Mouse (Mus musculus): ENCODE measurements around the gene Gm13697.
"Not testable (repeated sequence)": the region's sequence is repeated elsewhere in the genome, so short reads cannot be mapped to it uniquely, and the experiment has no call there.

The Gm13697 gene

DNA sequence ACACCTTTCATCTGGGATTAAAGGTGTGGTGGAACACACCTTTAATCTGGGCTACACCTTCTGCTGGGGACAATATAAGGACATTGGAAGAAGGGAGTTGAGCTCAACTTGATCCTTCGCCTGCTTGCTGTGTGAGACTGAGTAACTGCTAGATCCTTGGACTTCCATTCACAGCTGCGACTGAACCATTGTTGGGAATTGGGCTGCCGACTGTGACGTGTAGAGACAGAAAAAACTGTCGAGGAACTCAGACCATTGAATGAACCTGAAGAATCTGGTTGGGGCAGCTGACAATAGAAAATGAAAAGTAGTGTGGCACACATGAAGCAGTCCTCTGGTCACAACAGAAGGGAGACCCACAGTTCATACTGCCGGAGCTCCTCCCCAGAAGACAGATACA is at the start of gene Gm13697:
Gene Gm13697 (plus strand): TSS at position 301 of the 400 bp plus-strand sequence.
- in situ Hi-C loops (cut with MboI, MseI): loop anchor here (10.0 kb wide), 1 partner anchor 50 kb away; no protein-coding TSS in a partner anchor

DNA sequence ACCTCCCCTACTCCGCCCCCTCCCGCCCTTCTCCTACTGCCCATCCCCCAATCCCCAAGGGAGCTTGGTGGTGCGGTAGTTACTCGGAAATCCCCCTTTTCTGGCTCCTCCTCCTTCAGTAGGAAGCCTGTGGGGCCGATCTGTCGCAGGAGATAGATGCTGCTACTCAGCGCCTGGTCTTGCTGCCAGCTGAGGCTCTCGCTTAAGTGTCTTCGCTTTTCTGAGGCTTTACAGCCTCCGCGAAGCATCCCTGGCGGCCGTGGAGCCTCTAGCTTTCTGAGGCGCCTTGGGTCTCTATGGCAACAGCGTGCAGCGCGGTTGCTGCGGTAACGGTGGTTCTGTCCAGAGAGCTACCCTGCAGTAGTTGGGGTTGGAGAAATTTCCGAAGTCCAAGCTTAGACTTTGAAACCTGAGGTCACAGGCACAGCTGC is 43.6 kb upstream of the Gm13697 start, which contains the start of gene Zswim2:
Gene Zswim2 (minus strand): TSS at position 298 of the 431 bp plus-strand sequence.
- in situ Hi-C loops (cut with MboI, MseI): no loop called here

DNA sequence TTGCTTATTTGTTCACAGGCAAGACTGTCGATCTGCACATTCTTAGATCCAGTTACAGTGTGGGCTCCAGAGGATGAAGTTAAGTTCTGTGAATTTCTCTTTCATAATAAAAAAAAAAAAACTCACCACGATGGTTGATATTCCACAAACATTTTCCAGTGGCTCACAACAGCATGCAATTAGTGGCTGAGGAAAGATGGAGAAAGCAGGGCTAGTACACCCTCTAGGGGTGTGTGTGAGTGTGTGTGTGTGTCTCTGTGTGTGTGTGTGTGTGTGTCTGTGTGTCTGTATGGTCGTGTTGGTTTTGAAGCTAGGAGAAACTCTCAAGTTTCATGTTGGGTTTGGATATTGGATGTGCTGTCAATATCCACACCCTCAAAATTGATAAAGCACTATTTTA is 43.2 kb upstream of the Gm13697 start:
- in situ Hi-C loops (cut with MboI, MseI): no loop called here

DNA sequence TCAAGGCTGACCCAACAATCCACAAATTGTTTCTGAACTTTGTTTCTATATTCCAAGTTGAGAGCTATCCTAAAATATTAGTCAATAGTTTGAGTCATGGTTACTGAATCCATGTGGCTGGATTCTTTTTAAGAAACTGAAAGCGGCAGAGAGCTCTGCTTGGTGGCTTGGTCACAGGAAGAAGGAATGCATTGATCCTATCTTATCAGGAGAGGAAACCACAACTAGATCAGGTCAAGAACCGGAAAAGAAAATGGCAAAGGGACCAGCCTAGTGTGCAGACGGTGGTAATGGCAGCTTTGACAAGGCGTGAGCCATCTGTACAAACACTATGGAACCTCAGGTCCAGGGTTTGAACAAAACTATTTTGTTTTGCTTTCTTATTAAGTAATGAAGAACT is 42.8 kb upstream of the Gm13697 start:
- in situ Hi-C loops (cut with MboI, MseI): no loop called here

DNA sequence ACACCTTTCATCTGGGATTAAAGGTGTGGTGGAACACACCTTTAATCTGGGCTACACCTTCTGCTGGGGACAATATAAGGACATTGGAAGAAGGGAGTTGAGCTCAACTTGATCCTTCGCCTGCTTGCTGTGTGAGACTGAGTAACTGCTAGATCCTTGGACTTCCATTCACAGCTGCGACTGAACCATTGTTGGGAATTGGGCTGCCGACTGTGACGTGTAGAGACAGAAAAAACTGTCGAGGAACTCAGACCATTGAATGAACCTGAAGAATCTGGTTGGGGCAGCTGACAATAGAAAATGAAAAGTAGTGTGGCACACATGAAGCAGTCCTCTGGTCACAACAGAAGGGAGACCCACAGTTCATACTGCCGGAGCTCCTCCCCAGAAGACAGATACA is 29.1 kb upstream of the Gm13697 start, which contains the start of gene Gm13698:
Gene Gm13698 (plus strand): TSS at position 301 of the 400 bp plus-strand sequence.
- in situ Hi-C loops (cut with MboI, MseI): loop anchor here (5.0 kb wide), 1 partner anchor 47 kb away; no protein-coding TSS in a partner anchor

DNA sequence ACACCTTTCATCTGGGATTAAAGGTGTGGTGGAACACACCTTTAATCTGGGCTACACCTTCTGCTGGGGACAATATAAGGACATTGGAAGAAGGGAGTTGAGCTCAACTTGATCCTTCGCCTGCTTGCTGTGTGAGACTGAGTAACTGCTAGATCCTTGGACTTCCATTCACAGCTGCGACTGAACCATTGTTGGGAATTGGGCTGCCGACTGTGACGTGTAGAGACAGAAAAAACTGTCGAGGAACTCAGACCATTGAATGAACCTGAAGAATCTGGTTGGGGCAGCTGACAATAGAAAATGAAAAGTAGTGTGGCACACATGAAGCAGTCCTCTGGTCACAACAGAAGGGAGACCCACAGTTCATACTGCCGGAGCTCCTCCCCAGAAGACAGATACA is 23.3 kb upstream of the Gm13697 start, which contains the start of gene Gm13693:
Gene Gm13693 (plus strand): TSS at position 301 of the 400 bp plus-strand sequence.
- in situ Hi-C loops (cut with MboI, MseI): not testable (repeated sequence)

DNA sequence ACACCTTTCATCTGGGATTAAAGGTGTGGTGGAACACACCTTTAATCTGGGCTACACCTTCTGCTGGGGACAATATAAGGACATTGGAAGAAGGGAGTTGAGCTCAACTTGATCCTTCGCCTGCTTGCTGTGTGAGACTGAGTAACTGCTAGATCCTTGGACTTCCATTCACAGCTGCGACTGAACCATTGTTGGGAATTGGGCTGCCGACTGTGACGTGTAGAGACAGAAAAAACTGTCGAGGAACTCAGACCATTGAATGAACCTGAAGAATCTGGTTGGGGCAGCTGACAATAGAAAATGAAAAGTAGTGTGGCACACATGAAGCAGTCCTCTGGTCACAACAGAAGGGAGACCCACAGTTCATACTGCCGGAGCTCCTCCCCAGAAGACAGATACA is 17.5 kb upstream of the Gm13697 start, which contains the start of gene Gm13695:
Gene Gm13695 (plus strand): TSS at position 301 of the 400 bp plus-strand sequence.
- in situ Hi-C loops (cut with MboI, MseI): not testable (repeated sequence)

DNA sequence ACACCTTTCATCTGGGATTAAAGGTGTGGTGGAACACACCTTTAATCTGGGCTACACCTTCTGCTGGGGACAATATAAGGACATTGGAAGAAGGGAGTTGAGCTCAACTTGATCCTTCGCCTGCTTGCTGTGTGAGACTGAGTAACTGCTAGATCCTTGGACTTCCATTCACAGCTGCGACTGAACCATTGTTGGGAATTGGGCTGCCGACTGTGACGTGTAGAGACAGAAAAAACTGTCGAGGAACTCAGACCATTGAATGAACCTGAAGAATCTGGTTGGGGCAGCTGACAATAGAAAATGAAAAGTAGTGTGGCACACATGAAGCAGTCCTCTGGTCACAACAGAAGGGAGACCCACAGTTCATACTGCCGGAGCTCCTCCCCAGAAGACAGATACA is 11.7 kb upstream of the Gm13697 start, which contains the start of gene Gm13696:
Gene Gm13696 (plus strand): TSS at position 301 of the 400 bp plus-strand sequence.
- in situ Hi-C loops (cut with MboI, MseI): not testable (repeated sequence)

DNA sequence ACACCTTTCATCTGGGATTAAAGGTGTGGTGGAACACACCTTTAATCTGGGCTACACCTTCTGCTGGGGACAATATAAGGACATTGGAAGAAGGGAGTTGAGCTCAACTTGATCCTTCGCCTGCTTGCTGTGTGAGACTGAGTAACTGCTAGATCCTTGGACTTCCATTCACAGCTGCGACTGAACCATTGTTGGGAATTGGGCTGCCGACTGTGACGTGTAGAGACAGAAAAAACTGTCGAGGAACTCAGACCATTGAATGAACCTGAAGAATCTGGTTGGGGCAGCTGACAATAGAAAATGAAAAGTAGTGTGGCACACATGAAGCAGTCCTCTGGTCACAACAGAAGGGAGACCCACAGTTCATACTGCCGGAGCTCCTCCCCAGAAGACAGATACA is 5.9 kb upstream of the Gm13697 start, which contains the start of gene Gm13694:
Gene Gm13694 (plus strand): TSS at position 301 of the 400 bp plus-strand sequence.
- in situ Hi-C loops (cut with MboI, MseI): not testable (repeated sequence)

DNA sequence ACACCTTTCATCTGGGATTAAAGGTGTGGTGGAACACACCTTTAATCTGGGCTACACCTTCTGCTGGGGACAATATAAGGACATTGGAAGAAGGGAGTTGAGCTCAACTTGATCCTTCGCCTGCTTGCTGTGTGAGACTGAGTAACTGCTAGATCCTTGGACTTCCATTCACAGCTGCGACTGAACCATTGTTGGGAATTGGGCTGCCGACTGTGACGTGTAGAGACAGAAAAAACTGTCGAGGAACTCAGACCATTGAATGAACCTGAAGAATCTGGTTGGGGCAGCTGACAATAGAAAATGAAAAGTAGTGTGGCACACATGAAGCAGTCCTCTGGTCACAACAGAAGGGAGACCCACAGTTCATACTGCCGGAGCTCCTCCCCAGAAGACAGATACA is 5.7 kb downstream of the Gm13697 start, which contains the start of gene Gm13691:
Gene Gm13691 (plus strand): TSS at position 301 of the 400 bp plus-strand sequence.
- in situ Hi-C loops (cut with MboI, MseI): not testable (repeated sequence)

DNA sequence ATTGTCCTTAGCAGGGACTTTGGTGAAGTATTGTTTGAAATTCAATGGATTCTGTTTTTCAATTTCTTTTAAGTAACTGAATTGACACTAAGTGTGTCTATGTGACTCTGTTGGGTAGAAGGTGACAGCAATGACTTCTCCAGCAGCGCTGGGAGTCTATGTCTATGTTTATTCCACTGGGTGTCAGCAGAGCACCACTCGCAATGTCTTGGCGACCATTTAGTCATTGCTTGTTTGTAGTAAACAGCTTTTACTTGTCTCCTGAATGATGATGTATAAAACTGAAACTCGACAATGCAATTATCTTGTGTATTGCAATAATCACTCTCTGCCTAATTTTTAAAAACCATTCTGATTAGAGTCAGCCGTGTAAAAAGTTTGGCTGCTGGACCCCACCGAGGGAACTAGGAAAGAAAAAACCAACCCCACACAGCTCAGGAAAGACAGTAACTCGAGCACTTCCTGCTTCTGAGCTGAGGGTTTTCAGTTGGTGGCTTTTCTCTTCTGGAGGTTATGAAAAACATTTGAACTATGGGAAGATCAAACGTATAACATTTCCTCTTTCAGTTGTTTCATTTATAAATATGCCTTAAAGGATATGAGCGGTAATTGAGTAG is 9.2 kb downstream of the Gm13697 start:
- in situ Hi-C loops (cut with MboI, MseI): not testable (repeated sequence)

DNA sequence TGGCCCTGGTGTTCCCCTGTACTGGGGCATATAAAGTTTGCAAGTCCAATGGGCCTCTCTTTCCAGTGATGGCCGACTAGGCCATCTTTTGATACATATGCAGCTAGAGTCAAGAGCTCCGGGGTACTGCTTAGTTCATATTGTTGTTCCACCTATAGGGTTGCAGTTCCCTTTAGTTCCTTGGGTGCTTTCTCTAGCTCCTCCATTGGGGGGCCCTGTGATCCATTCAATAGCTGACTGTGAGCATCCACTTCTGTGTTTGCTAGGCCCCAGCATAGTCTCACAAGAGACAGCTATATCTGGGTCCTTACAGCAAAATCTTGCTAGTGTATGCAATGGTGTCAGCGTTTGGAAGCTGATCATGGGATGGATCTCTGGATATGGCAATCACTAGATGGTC is 10.0 kb downstream of the Gm13697 start:
- in situ Hi-C loops (cut with MboI, MseI): not testable (repeated sequence)

DNA sequence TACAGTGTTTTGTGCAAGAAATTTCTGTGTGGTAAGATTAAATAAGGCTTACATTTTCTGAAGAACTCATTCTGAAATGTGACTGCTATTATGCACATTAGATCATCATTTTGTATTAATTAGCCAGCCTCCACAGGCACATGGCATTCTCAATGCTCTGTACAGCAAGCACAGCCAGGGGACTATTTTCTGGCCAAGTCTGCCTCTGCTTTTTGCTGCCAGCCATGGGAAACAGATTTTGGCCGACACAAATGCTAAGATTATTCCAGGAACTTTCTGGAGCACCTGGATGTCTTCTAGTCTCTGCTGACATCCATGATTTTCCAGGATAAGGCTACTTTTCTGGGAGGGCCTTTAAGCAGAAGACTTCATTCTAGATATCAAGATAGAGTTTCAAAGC is 24.4 kb downstream of the Gm13697 start:
- in situ Hi-C loops (cut with MboI, MseI): no loop called here

DNA sequence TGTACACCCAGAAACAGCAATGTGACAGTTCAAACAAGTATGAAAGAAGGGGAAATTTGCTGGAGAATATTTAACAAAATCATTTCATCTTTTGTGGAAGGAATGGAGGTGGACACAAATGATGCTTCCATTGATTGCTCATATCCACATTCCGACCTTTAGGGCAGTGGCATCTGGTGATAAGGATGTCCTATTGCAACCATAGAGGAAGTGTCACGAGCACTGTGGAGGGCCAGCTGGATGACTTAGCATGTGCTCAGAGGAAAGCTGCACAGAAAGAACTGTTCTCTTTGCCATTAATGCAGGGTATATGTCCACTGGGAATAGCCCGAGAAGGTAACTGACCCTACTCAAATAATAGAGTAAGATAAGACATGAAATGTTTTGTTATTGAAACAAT is 25.3 kb downstream of the Gm13697 start:
- in situ Hi-C loops (cut with MboI, MseI): no loop called here

DNA sequence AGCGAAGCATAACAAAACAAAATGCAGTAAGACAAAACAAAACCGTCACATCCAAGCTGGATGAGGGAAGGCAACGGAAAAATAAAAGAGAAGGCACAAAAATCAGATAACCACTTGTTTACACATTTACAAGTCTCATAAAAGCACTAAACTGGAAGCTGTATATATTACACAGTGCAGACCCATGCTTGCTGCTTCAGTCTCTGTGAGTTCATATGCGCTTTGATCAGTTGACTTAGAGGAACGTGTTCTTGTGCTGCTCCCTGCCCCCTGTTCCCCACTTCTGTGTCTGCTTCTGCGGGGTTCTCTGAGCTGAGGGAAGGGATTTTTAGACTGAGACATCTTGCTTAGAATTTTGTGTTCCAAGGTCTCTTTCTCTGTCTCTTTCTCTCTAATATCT is 30.0 kb downstream of the Gm13697 start:
- in situ Hi-C loops (cut with MboI, MseI): no loop called here

DNA sequence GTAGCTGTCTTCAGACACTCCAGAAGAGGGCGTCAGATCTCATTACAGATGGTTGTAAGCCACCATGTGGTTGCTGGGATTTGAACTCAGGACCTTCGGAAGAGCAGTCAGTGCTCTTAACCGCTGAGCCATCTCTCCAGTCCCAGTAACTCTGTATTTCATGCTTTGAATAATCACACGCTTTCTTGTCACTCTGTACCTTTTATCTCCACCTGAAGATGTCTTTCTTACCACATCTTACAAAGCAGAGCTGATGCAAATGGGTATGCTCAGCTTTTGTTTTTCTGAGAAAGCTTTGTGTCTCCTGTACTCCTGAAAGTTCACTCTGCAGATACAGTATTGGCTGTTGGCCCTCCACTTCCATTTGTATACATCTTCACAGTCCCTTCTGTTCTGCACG is 31.7 kb downstream of the Gm13697 start:
- in situ Hi-C loops (cut with MboI, MseI): not testable (repeated sequence)

DNA sequence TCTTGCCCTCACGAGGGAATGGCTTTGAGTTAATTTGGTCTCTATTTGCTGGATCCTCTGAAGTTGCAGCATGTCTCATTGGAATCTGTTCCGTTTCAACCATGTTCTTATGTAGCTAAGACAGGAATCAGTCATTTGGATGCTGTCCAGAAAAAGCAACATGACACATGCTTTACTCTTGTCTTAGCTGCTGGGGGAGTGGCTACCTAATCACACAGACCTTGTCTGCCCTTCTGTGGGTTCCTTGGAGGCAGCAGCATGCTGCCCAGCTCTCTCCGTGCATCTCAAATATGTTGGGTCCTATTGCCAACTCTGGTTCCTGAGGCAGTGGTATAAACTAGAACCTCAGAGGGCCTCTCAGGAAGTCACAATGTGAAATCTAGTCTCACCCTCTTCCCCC is 33.8 kb downstream of the Gm13697 start:
- in situ Hi-C loops (cut with MboI, MseI): no loop called here

DNA sequence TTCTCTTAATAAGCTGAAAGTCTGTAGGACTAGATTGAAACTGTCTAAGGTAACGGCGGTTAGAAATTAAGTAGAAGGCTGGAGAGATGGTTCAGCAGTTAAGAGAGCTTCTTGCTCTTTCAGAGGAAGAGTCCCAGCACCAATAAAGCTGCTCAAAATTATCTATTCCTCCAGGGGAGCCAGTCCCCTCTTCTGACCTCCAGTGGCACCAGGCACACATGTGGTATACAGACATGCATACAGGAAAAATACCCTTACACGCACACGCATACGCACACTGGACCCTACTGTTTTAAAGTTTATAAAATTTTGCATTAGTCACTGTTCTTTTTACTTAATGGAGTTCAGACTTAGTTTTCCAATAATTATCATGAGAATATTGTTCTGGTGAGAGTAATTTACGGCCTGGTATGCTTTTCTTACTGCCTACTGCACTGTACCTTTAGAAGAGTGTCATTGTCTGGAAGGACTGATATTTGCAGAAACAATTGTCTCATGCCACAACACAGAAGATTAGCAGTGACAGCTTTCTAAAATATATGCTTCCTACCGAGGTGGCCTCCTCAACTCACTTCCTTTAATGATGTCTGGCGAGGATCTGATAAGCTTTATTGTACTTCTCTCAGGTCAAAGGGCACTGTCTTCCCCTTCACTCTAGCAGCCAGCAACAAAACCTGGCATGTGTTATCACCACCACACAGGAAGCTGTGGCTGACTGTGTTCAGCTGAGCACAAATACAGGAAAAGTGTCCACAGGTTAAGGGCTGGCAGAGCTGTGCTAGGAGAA is 35.2 kb downstream of the Gm13697 start:
- in situ Hi-C loops (cut with MboI, MseI): no loop called here

DNA sequence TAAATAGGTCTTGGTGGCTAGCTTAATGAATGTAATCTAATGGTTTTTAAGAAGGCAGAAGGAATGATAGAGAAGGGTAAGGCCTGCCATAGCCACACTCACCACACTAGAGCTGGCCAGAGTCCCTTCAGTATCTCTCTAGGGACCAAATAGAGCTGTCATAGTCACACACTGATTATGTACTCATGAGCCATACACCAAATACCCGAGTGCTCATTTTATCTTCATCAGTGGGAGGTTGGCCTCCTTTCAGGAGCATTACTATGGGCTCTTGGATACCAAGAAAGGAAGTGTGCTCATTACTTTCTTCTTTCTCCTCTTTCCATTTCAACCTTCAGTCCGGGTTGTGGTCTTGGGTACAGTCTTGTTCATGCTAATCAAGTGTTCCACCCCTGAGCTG is 37.4 kb downstream of the Gm13697 start:
- in situ Hi-C loops (cut with MboI, MseI): no loop called here

DNA sequence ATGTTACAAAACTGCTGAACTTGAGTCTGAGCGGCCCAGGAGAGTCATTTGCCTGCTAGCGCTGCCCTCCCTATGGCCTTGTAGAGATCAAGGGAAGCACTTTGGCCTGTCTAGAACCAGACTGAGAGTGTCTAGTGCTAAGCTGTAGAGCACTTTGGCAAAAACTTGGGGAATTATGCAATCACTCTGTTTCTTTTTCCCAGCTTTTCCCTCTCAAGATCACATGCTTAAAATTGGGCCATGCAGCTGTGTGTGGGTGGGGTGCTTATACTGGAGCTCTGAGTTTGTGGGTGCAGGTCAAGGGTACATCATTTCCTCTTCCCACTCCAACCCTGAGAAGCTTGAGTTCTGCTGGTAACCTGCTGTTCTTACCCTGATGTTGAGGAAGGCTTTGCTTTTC is 38.4 kb downstream of the Gm13697 start:
- in situ Hi-C loops (cut with MboI, MseI): no loop called here

DNA sequence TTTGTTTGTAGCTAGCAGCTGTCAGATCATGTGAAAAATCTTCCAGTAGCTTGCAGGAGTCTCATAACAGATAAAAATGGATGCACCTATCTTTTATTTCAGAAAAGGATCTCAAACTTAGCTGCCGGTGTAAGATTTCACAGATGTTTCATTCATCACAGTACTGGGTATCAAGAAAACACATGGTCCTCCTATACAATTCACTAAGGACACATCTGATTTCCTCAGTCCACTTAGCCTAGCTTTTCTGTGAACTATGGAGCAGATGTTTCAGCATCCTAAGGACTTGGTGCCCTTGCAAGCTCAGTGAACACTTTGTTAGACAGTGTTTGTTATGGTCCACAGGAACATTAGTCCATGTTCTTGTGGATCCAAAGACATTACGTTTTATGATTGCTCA is 38.8 kb downstream of the Gm13697 start:
- in situ Hi-C loops (cut with MboI, MseI): no loop called here

DNA sequence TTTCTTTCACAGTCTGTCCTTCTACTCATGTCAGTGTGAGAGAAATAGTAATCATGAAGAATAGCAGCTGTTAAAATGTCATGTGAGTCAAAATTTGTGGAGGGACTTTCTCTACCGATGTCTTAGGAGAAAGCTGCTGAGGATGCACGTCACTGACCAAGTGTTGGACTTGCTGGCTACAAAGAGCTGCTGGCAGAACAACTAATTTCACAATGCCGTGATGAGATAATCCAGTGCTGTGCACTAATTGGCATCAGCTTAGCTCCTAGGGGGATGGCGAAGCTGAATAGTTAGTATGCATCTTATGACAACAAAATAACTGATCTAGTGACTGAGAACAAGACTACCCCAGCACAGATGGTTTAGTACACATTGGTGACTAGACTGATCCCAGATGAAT is 40.7 kb downstream of the Gm13697 start:
- in situ Hi-C loops (cut with MboI, MseI): no loop called here
